Mouse (Mus musculus) myocyte (in vitro differentiated cells): ENCODE results near the gene Ndufa4l2.

Experiments
- E2F4 ChIP-seq: IDR thresholded peaks from one replicate; pipeline ENCODE4 v1.6.1; 2011; ENCODE audit warnings: mild to moderate bottlenecking, control low read depth, moderate library complexity; ENCODE audit not compliant: insufficient read depth
- MAX ChIP-seq: IDR thresholded peaks from one replicate; pipeline ENCODE4 v1.6.1; 2011; ENCODE audit warnings: low read depth, mild to moderate bottlenecking, control low read depth
- MYOG ChIP-seq, 3 experiments: IDR thresholded peaks; one replicate each; pipeline ENCODE4 v1.6.1; 2011; ENCODE audit warnings: control low read depth in 2 of 3, low read depth in 2 of 3, mild to moderate bottlenecking in 2 of 3; ENCODE audit not compliant: insufficient read length in 2 of 3, control insufficient read depth in 1 of 3, insufficient read depth in 1 of 3
- POLR2A ChIP-seq: IDR thresholded peaks from one replicate; pipeline ENCODE4 v1.6.1; 2011; ENCODE audit warnings: low read depth, mild to moderate bottlenecking, control low read depth, moderate library complexity; ENCODE audit not compliant: insufficient read length
- POLR2AphosphoS2 ChIP-seq: IDR thresholded peaks from one replicate; pipeline ENCODE4 v1.6.1; 2011; ENCODE audit warnings: low read depth, control low read depth; ENCODE audit not compliant: insufficient read length

GRCm38 (mm10) chr10:127549892-127550291 lies 35.1 kb downstream of the Ndufa4l2 start:
- TF ChIP-seq POLR2A (no peak), POLR2AphosphoS2 (no peak), MYOG (IDR thresholded peaks at IDR 0.05; ENCODE audit: control insufficient read depth in 1 of 3, insufficient read depth in 1 of 3, insufficient read length in 2 of 3, low read depth in 2 of 3) (no peak), MAX (no peak), E2F4 (no peak)
